Mouse (Mus musculus) intestine, embryonic 16.5 days (tissue): ENCODE results near the gene Nup205. TPM values are rescaled to one million over a fixed set of nuclear protein-coding genes. Genes with fewer than 3 reads are reported as not detected.

ENCODE experiments used
- ATAC-seq: fragments of 200-750 bp; cut with Nextera tagmentation; 2 replicates; pipeline ENCODE4 v1.8.0; 2017; ENCODE audit warnings: moderate TSS enrichment, moderate library complexity
- H3K27ac ChIP-seq: fragments of 300-500 bp; sonication (generic); 2 replicates; pipeline ENCODE4 v1.5.1; 2014; ENCODE audit warnings: mild to moderate bottlenecking, low read length
- H3K27me3 ChIP-seq: fragments of 300-500 bp; sonication (generic); replicated peaks from 2 replicates; pipeline ENCODE4 v1.6.1; 2014; ENCODE audit warnings: low read length, control low read depth, mixed read lengths; ENCODE audit not compliant: control insufficient read depth, insufficient read depth
- H3K36me3 ChIP-seq: fragments of 300-500 bp; sonication (generic); 2 replicates; pipeline ENCODE4 v1.6.1; 2014; ENCODE audit warnings: low read length, control low read depth; ENCODE audit not compliant: control insufficient read depth, insufficient read depth
- H3K4me1 ChIP-seq: fragments of 300-500 bp; sonication (generic); 2 replicates; pipeline ENCODE4 v1.6.1; 2014; ENCODE audit warnings: low read length, control low read depth, mixed read lengths; ENCODE audit not compliant: control insufficient read depth, insufficient read depth
- H3K4me2 ChIP-seq: fragments of 300-500 bp; sonication (generic); 2 replicates; pipeline ENCODE4 v1.6.1; 2014; ENCODE audit warnings: low read depth, low read length, control low read depth
- H3K4me3 ChIP-seq: fragments of 300-500 bp; sonication (generic); 2 replicates; pipeline ENCODE4 v1.5.1; 2014; ENCODE audit warnings: mild to moderate bottlenecking, low read length
- H3K9ac ChIP-seq: fragments of 300-500 bp; sonication (generic); 2 replicates; pipeline ENCODE4 v1.6.1; 2014; ENCODE audit warnings: low read depth, low read length
- H3K9me3 ChIP-seq: fragments of 300-500 bp; sonication (generic); 2 replicates; pipeline ENCODE4 v1.6.1; 2016; ENCODE audit warnings: low read length, control low read depth; ENCODE audit not compliant: control insufficient read depth
- WGBS: fragments of 180-500 bp; shearing (Covaris S2); extraction: QIAGEN DNeasy Blood & Tissue Kit; methylation state at CpG from one replicate; pipeline ENCODE4 v1.1.7; 2014; 5-methylcytosine and 5-hydroxymethylcytosine counted together
- polyA plus RNA-seq: library from polyadenylated mRNA; unstranded; fragments of >200 nt; fragmentation: Nextera tagmentation; extraction: Ambion mirVana; gene quantifications from 2 replicates; pipeline ENCODE4 v1.2.1, GENCODE M21; 2015

Gene Nup205
- polyA plus RNA-seq, 1 experiment from 2014 or later, result 23.8 TPM

DNA sequence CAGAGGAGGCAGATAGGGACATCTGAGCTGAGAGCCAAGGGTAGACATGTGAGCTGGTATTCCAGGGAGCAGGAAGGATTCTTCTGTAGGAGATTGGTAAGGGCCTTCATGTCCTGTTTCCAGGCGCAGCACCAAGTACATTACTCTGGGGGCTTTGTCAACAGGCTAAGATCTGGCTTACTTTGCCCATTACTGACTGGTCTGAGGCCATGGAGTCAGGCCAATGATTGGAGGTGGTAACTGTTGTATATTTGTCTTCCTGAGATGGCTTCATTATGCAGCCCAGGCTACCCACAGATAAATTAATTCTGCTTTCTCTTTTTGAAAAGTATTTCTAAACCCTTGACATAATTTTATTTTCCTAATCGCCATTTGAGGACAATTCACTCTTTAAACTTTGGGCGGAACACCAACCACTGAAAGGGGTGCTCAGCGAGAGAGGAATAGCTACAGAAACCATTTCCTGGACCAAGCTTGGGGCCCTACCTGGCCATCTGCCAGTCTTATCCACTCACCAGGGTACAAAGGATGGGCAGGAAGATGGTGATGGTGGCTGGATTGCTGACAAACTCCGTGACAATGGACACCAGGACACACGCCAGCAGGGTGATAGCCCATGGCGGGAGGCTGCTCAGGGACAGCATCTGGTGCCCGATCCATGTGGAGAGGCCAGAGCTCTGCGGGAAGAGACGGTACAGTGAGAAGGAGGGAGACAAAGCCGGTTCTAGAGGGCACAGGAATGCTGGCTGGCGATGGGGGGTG lies 94.1 kb downstream of the Nup205 start:
- H3K4me1 ChIP-seq, result 0 out of 2 replicates have a peak, but pooled peaks cover 3% of the 10 kb centered on the region
- no peak overlapping the region for H3K4me2 ChIP-seq
- 86% methylated on average over 12 of the region's 12 CpGs for WGBS

GRCm38 (mm10) chr6:35271868-35272765 lies 94.9 kb downstream of the Nup205 start:
- H3K4me3 ChIP-seq, result no peak overlapping the region
- H3K27ac ChIP-seq, result peak overlapping the region; percentile 67; the same call in 1 of the 2 replicates
- 0 out of 2 replicates have a peak, but pooled peaks cover 3% of the 10 kb centered on the region for H3K4me1 ChIP-seq
- H3K36me3 ChIP-seq, result no peaks in the 10 kb centered on the region
- no peak overlapping the region for H3K4me2 ChIP-seq
- ATAC-seq, result peak; percentile 91
- H3K9me3 ChIP-seq, result no peaks in the 10 kb centered on the region
- no peak overlapping the region for H3K9ac ChIP-seq
- no peaks in the 10 kb centered on the region for H3K27me3 ChIP-seq
- WGBS, result 76% methylated on average over 20 of the region's 20 CpGs

More for the DNA sequence above, 94.1 kb downstream of the Nup205 start:
- peak overlapping the region; percentile 67; the same call in 1 of the 2 replicates for H3K27ac ChIP-seq
- peak; percentile 5; the same call in 1 of the 2 replicates for ATAC-seq
- H3K36me3 ChIP-seq, result no peaks in the 10 kb centered on the region
- no peak overlapping the region for H3K4me3 ChIP-seq
- no peaks in the 10 kb centered on the region for H3K9me3 ChIP-seq
- no peak overlapping the region for H3K9ac ChIP-seq
- no peaks in the 10 kb centered on the region for H3K27me3 ChIP-seq

DNA sequence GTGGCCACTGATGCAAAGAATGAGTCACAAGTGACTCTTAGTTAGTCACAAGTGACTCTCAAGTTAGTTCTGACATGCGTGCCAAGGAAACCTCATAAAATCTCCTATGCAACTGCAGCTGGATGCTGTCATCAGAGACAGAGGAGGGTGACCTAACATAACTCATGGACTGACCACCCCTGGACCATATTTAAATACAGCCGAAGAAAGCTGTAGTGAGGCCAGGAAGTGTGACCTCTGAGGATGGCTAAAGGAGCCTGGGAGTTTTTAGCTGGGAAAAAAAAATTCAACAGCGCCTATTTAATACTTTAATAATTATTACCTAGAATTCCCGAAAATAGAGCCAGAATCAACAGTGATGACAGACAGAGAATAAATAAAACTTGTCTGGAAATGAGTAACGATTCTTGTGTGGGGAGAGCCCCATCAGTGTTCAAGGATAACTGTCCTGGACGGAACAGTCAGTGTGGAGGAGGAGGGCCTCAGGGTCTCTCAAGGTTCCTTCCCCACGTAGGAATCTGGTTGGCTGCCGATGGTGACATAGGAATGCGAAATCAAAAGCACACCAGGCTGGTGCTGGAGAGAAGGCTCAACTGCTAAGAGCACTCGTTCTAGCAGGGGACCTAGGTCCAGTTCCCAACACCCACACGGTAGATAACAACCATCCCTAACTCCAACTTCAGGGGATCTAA lies 96.3 kb downstream of the Nup205 start:
- Histone ChIP-seq H3K27ac (no peak overlapping the region), H3K27me3 (no peaks in the 10 kb centered on the region), H3K4me3 (no peak overlapping the region), H3K4me2 (no peak overlapping the region), H3K9me3 (no peaks in the 10 kb centered on the region), H3K36me3 (no peaks in the 10 kb centered on the region), H3K4me1 (peaks cover 6% of the 10 kb centered on the region; the same call in 1 of the 2 replicates), H3K9ac (no peak overlapping the region)
- WGBS, result 67% methylated on average over 11 of the region's 11 CpGs
- no peak for ATAC-seq

DNA sequence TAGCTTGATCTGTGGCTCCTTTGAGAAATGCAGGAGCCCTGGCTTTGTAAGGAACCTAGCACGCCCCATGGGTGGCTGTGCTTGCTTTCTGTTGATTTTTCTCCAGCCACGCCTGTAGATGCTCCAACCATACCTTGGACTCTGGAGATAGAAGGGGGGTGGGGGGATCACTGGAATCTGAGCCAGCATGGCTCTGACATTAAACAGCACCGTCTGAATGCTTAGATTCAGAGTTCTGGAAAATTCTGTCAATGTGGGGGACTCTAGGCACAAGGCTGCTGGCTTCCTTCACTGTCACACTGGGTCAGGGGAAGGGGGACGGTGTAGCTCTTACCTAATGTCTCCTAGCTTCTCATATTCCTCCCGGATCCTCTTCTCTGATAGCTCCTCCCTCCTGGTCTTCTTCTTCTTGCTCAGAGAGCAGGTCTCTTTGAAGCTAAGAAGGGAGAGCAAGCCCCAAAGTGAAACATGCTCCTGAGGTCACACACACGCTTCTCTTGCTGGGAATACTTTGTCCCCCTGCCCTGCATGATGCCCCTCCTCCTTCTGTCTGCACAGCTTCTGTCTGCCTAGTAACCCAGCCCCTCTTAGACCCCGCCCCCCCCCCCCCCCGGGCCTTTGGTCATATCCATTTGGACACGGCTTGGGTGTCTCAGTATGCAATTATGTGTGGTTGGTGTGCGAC lies 100.8 kb downstream of the Nup205 start:
- Histone ChIP-seq H3K4me1 (peaks cover 3% of the 10 kb centered on the region; the same call in 1 of the 2 replicates), H3K9ac (no peak overlapping the region), H3K27me3 (no peaks in the 10 kb centered on the region), H3K4me3 (no peak overlapping the region), H3K27ac (no peak overlapping the region), H3K4me2 (no peak overlapping the region), H3K36me3 (no peaks in the 10 kb centered on the region), H3K9me3 (no peaks in the 10 kb centered on the region)
- ATAC-seq, result peak; percentile 62
- 37% methylated on average over 10 of the region's 10 CpGs for WGBS

- Histone ChIP-seq H3K4me1 (peaks cover 3% of the 10 kb centered on the region; the same call in 1 of the 2 replicates), H3K9ac (no peak overlapping the region), H3K9me3 (no peaks in the 10 kb centered on the region), H3K4me2 (no peak overlapping the region), H3K27ac (no peak overlapping the region), H3K36me3 (no peaks in the 10 kb centered on the region), H3K4me3 (no peak overlapping the region), H3K27me3 (no peaks in the 10 kb centered on the region)
- ATAC-seq, result no peak
- WGBS, result 79% methylated on average over 10 of the region's 10 CpGs
These were observed 102.1 kb downstream of the Nup205 start for GRCm38 (mm10) chr6:35279306-35279705.

DNA sequence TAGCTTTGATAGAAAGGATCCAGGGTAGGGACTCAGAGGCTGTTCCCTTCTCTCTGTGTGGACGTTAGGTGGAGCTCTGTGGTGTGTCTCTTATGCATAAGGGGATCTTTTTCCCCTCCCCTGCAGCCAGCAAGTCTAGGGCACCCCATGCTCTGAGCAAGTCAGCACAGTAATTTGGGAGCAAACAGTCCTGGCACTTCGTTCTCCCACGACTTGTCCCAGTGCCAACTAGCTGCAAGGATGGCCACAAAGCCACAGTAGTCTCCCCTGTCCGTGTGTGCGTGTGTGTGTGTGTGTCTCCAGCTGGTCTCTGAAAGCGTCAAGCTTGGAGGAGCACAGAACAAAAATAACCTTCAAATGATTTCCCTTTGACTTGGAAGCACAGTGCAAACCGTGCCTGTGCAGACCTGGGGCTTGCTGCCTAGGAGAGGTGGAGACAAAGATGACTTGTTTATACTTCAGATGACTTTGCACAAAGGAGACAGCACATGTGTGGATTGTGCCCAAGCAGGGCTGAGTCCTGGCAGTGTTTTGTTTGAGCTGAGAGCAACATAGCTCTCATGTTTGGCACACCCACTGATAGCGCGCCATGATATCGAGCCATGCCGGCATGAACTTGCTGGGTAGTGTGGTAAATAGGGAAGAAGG lies 111.0 kb downstream of the Nup205 start:
- no peak overlapping the region for H3K9ac ChIP-seq
- H3K9me3 ChIP-seq, result no peaks in the 10 kb centered on the region
- H3K36me3 ChIP-seq, result no peaks in the 10 kb centered on the region
- H3K27ac ChIP-seq, result 0 out of 2 replicates have a peak overlapping the region, but pooled peaks have one; percentile 16
- peak; percentile 31 for ATAC-seq
- H3K4me3 ChIP-seq, result no peak overlapping the region
- no peaks in the 10 kb centered on the region for H3K27me3 ChIP-seq
- no peak overlapping the region for H3K4me2 ChIP-seq
- H3K4me1 ChIP-seq, result peaks cover 4% of the 10 kb centered on the region; the same call in 1 of the 2 replicates
- WGBS, result 53% methylated on average over 11 of the region's 11 CpGs

GRCm38 (mm10) chr6:35288920-35289319 lies 111.7 kb downstream of the Nup205 start:
- peaks cover 4% of the 10 kb centered on the region; the same call in 1 of the 2 replicates for H3K4me1 ChIP-seq
- no peak overlapping the region for H3K9ac ChIP-seq
- H3K27ac ChIP-seq, result no peak overlapping the region
- no peaks in the 10 kb centered on the region for H3K9me3 ChIP-seq
- no peak overlapping the region for H3K4me2 ChIP-seq
- ATAC-seq, result no peak
- no peaks in the 10 kb centered on the region for H3K27me3 ChIP-seq
- 63% methylated on average over 7 of the region's 7 CpGs for WGBS
- no peak overlapping the region for H3K4me3 ChIP-seq
- H3K36me3 ChIP-seq, result no peaks in the 10 kb centered on the region

GRCm38 (mm10) chr6:35289676-35290075 lies 112.5 kb downstream of the Nup205 start:
- no peak overlapping the region for H3K4me3 ChIP-seq
- no peaks in the 10 kb centered on the region for H3K9me3 ChIP-seq
- H3K27me3 ChIP-seq, result no peaks in the 10 kb centered on the region
- ATAC-seq, result no peak
- WGBS, result 90% methylated on average over 8 of the region's 8 CpGs
- no peaks in the 10 kb centered on the region for H3K36me3 ChIP-seq
- peaks cover 4% of the 10 kb centered on the region; the same call in 1 of the 2 replicates for H3K4me1 ChIP-seq
- no peak overlapping the region for H3K4me2 ChIP-seq
- H3K9ac ChIP-seq, result no peak overlapping the region
- no peak overlapping the region for H3K27ac ChIP-seq
